Mouse (Mus musculus): ENCODE data around the gene Wscd2. TPM values are rescaled to one million over a fixed set of nuclear protein-coding genes. Genes with fewer than 3 reads are reported as not detected.
"Not testable (repeated sequence)": the region's sequence is repeated elsewhere in the genome, so short reads cannot be mapped to it uniquely, and the experiment has no call there.

Wscd2 gene
- polyA plus RNA-seq, 1 experiment from 2014 or later = 2.2 TPM

DNA sequence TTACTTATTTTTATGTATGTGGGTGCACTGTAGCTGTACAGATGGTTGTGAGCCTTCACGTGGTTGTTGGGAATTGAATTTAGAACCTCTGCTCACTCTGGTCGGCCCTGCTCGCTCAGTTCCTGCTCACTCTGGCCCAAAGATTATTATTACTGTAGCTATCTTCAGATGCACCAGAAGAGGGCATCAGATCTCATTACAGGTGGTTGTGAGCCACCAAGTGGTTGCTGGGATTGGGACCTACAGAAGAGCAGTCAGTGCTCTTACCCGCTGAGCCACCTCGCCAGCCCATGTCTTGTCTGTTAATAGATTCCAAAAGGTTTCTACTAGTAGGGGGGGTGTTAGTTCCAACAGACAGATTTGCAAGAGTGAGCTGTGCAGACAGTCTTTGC is 96.3 kb downstream of the Wscd2 start:
- WGBS = 45% methylated on average over 5 of the region's 5 CpGs
- not testable (repeated sequence) for H3K27me3 ChIP-seq (ENCODE audit: control insufficient read depth, insufficient read depth, low read length); H3K36me3 ChIP-seq (replicated peaks; ENCODE audit: control insufficient read depth, insufficient read depth, low read depth, low read length); H3K9ac ChIP-seq (replicated peaks; ENCODE audit: low read length); ATAC-seq (replicated peaks; ENCODE audit: insufficient number of reproducible peaks, low FRiP score, low TSS enrichment, low read depth); H3K27ac ChIP-seq (replicated peaks; ENCODE audit: low read depth, low read length); DNase-seq (ENCODE audit: low spot score); H3K9me3 ChIP-seq (replicated peaks; ENCODE audit: control insufficient read depth, low read length); H3K4me2 ChIP-seq (ENCODE audit: low read depth, low read length); H3K4me3 ChIP-seq (ENCODE audit: low read depth, low read length); H3K4me1 ChIP-seq (ENCODE audit: control insufficient read depth, insufficient read depth, low read length)

DNA sequence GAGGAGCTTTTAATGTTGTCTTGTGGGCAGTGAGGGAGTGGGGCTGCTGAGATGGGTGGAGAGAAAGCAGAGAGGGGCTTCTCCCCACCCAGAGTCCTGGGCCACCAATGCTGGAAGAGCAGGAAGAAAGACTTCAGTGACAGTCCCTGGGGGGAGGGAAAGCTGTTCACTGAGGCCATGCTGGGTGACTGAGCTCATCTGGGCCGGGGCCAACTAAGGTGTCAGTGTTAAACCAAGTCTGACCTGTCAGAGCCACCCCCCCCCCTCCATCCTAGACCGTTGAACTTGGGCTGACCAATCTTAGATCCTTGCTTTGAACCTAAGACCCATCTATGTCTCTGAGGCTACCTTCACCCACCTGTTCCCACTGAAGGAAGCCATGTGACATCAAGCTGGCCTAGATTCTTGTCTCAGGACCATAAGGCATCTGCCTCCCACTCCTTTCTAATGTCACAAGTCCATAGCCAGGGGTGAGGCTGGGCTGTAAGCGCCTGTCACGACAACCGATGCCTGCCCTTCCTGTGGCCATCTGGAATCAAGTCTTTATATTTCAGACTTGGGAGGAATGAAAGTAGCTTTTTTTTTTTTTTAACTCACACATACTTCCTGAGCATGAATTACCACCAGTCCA is 100.0 kb downstream of the Wscd2 start:
- Histone ChIP-seq H3K27ac (replicated peaks; ENCODE audit: low read depth, low read length) (no peak overlapping the region), H3K36me3 (replicated peaks; ENCODE audit: control insufficient read depth, insufficient read depth, low read depth, low read length) (no peaks in the 10 kb centered on the region), H3K9ac (replicated peaks; ENCODE audit: low read length) (no peak overlapping the region), H3K4me1 (ENCODE audit: control insufficient read depth, insufficient read depth, low read length) (peaks cover 2% of the 10 kb centered on the region; the same call in 1 of the 2 replicates), H3K4me2 (ENCODE audit: low read depth, low read length) (no peak overlapping the region), H3K4me3 (ENCODE audit: low read depth, low read length) (no peak overlapping the region), H3K27me3 (ENCODE audit: control insufficient read depth, insufficient read depth, low read length) (no peaks in the 10 kb centered on the region), H3K9me3 (replicated peaks; ENCODE audit: control insufficient read depth, low read length) (no peaks in the 10 kb centered on the region)
- DNase-seq (ENCODE audit: low spot score) (no peak), ATAC-seq (replicated peaks; ENCODE audit: insufficient number of reproducible peaks, low FRiP score, low TSS enrichment, low read depth) (no peak)
- 62% methylated on average over 5 of the region's 5 CpGs for WGBS

DNA sequence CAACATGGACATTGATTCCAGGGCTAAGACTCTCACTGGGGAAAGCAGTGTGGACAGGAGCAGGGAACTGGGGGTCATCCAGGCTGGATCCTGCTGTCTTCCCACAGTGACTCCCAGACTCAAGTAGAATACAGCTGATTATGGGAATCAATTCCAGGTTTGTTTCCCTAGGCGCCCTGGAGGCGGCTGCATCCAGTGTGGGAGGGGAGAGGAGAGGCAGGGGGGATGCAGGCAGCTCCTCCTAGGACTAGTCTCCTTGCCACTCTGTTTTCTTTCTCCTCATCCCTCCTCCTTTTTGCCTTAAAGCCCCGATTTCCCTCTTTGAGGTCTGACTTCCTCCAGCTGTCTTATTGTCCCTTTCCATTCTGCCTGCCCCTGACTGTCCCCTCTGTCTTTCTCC is 101.0 kb downstream of the Wscd2 start:
- no peaks in the 10 kb centered on the region for H3K27me3 ChIP-seq (ENCODE audit: control insufficient read depth, insufficient read depth, low read length)
- no peak overlapping the region for H3K9ac ChIP-seq (replicated peaks; ENCODE audit: low read length)
- no peak overlapping the region for H3K4me3 ChIP-seq (ENCODE audit: low read depth, low read length)
- peak overlapping the region; percentile 8; the same call in 1 of the 2 replicates for H3K27ac ChIP-seq (replicated peaks; ENCODE audit: low read depth, low read length)
- no peaks in the 10 kb centered on the region for H3K36me3 ChIP-seq (replicated peaks; ENCODE audit: control insufficient read depth, insufficient read depth, low read depth, low read length)
- ATAC-seq (replicated peaks; ENCODE audit: insufficient number of reproducible peaks, low FRiP score, low TSS enrichment, low read depth) (no peak), DNase-seq (ENCODE audit: low spot score) (peak; percentile 63)
- WGBS = 12% methylated on average over 3 of the region's 3 CpGs
- no peak overlapping the region for H3K4me2 ChIP-seq (ENCODE audit: low read depth, low read length)
- no peaks in the 10 kb centered on the region for H3K9me3 ChIP-seq (replicated peaks; ENCODE audit: control insufficient read depth, low read length)
- peaks cover 2% of the 10 kb centered on the region; the same call in 1 of the 2 replicates for H3K4me1 ChIP-seq (ENCODE audit: control insufficient read depth, insufficient read depth, low read length)

DNA sequence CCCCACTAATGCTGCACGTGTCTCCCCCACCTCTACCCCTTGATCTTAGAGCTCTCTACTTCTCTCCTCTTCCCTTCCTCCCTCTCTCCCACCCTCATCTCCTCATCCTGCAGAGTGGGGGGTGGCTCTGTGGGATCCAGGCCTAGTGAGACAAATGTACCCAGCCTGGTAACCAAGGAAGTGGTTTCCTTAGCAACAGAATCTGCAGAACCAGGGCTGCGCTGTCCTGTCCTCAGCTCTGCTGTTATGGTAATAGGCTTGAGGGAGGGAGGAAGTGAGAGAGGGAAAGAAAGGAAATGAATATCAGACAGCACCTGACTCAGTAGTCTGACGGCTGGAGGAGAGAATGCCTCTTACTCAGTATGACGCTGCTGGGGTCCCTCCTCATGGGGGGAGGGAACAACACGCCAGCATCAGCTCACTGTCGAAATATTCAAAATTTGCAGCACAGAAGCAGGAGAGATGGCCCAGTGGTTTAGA is 101.7 kb downstream of the Wscd2 start:
- no peak overlapping the region for H3K4me3 ChIP-seq (ENCODE audit: low read depth, low read length)
- no peaks in the 10 kb centered on the region for H3K9me3 ChIP-seq (replicated peaks; ENCODE audit: control insufficient read depth, low read length)
- H3K36me3 ChIP-seq (replicated peaks; ENCODE audit: control insufficient read depth, insufficient read depth, low read depth, low read length) = no peaks in the 10 kb centered on the region
- peak; percentile 47 for DNase-seq (ENCODE audit: low spot score)
- H3K4me1 ChIP-seq (ENCODE audit: control insufficient read depth, insufficient read depth, low read length) = peaks cover 2% of the 10 kb centered on the region; the same call in 1 of the 2 replicates
- WGBS = 7% methylated on average over 6 of the region's 6 CpGs
- ATAC-seq (replicated peaks; ENCODE audit: insufficient number of reproducible peaks, low FRiP score, low TSS enrichment, low read depth) = peak; percentile 57; the same call in 1 of the 2 replicates
- no peak overlapping the region for H3K27ac ChIP-seq (replicated peaks; ENCODE audit: low read depth, low read length)
- H3K9ac ChIP-seq (replicated peaks; ENCODE audit: low read length) = no peak overlapping the region
- no peaks in the 10 kb centered on the region for H3K27me3 ChIP-seq (ENCODE audit: control insufficient read depth, insufficient read depth, low read length)
- H3K4me2 ChIP-seq (ENCODE audit: low read depth, low read length) = no peak overlapping the region; the same call in 1 of the 2 replicates

DNA sequence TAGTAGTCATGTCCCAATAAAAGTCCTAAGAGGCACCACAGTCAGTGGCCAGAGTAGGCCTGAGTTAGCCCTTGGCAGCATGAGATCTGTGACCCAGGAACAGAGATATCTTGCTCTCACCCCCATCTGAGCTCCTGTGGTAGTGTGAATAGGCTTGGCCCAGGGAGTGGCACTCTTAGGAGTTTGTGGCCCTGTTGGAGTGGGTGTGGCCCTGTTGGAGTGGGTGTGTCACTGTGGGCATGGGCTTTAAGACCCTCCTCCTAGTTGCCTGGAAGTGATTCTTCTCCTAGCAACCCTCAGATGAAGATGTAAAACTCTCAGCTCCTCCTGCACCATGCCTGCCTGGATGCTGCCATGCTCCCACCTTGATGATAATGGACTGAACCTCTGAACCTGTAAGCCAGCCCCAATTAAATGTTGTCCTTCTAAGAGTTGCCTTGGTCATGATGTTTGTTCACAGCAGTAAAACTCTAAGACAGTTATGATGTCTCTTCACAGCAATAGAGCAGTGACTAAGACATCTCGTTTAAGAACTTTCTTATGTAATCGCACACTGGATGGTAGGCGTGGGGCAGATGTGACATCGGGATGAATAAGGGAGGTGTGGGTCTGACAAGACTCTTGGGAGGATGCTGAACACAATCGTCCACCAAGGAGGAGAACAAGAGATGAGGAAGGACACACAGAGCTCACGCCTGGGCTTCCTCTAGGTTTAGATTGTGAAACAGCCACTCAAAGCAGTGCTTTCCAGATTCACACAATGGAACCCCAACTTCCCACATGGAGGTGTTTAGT is 104.0 kb downstream of the Wscd2 start:
- H3K27ac ChIP-seq (replicated peaks; ENCODE audit: low read depth, low read length) = no peak overlapping the region
- no peak overlapping the region for H3K4me3 ChIP-seq (ENCODE audit: low read depth, low read length)
- WGBS = 91% methylated on average over 6 of the region's 6 CpGs
- H3K4me1 ChIP-seq (ENCODE audit: control insufficient read depth, insufficient read depth, low read length) = peaks cover 2% of the 10 kb centered on the region; the same call in 1 of the 2 replicates
- H3K9me3 ChIP-seq (replicated peaks; ENCODE audit: control insufficient read depth, low read length) = no peaks in the 10 kb centered on the region
- no peak overlapping the region for H3K4me2 ChIP-seq (ENCODE audit: low read depth, low read length)
- no peaks in the 10 kb centered on the region for H3K36me3 ChIP-seq (replicated peaks; ENCODE audit: control insufficient read depth, insufficient read depth, low read depth, low read length)
- no peak overlapping the region for H3K9ac ChIP-seq (replicated peaks; ENCODE audit: low read length)
- H3K27me3 ChIP-seq (ENCODE audit: control insufficient read depth, insufficient read depth, low read length) = no peaks in the 10 kb centered on the region
- ATAC-seq (replicated peaks; ENCODE audit: insufficient number of reproducible peaks, low FRiP score, low TSS enrichment, low read depth) = no peak
- DNase-seq (ENCODE audit: low spot score) = no peak

DNA sequence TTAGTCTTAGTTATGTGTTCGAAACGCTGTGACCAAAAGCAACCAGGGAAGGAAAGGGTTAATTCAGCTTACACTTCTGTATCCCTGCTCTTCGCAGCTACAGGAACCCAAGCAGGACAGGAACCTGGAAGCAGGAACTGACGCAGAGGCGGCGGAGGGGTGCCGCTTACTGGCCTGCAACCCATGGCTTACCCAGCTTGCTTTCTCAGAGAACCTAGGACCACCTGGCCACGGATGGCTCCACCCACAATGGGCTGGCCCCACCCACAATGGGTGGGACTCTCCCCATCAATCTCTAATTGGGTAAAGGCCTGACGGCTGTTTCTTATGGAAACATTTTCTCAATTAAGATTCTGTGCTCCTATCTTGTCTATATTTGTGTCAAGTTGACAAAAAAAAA is 106.1 kb downstream of the Wscd2 start:
- Histone ChIP-seq H3K27me3 (ENCODE audit: control insufficient read depth, insufficient read depth, low read length) (no peaks in the 10 kb centered on the region), H3K4me2 (ENCODE audit: low read depth, low read length) (no peak overlapping the region), H3K27ac (replicated peaks; ENCODE audit: low read depth, low read length) (no peak overlapping the region), H3K4me1 (ENCODE audit: control insufficient read depth, insufficient read depth, low read length) (no peaks in the 10 kb centered on the region), H3K9ac (replicated peaks; ENCODE audit: low read length) (no peak overlapping the region), H3K9me3 (replicated peaks; ENCODE audit: control insufficient read depth, low read length) (no peaks in the 10 kb centered on the region), H3K4me3 (ENCODE audit: low read depth, low read length) (no peak overlapping the region), H3K36me3 (replicated peaks; ENCODE audit: control insufficient read depth, insufficient read depth, low read depth, low read length) (no peaks in the 10 kb centered on the region)
- DNase-seq (ENCODE audit: low spot score) (no peak), ATAC-seq (replicated peaks; ENCODE audit: insufficient number of reproducible peaks, low FRiP score, low TSS enrichment, low read depth) (no peak)
- WGBS = 79% methylated on average over 9 of the region's 9 CpGs

DNA sequence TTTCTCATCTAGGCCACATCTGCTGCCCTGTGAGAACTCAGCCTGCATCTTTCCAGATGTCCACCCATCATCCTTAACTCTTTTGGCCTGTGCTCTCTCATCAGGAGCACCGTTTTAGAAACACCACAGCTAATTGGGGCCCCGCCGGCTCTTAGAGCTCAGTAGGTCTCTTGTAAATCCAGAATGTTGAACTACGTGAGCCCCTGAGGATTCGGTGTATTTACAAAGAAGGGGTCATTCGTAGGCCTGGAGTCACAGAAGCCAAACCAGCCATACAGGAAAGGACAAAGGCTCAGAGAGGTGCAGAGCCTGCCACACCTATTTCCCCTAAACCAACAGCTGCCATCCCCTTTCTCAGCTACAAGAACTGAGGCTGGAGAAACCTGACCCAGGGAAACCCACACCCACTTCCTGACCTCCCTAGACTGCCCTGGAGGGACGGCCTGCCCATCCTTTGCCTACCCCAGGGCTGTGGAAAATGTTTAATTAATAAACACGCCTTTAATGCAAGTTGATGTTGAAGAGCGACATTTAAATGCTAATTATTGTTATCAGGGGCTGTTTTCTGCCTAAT is 106.7 kb downstream of the Wscd2 start:
- H3K4me3 ChIP-seq (ENCODE audit: low read depth, low read length) = no peak overlapping the region
- no peak overlapping the region for H3K9ac ChIP-seq (replicated peaks; ENCODE audit: low read length)
- 64% methylated on average over 9 of the region's 9 CpGs for WGBS
- H3K36me3 ChIP-seq (replicated peaks; ENCODE audit: control insufficient read depth, insufficient read depth, low read depth, low read length) = no peaks in the 10 kb centered on the region
- ATAC-seq (replicated peaks; ENCODE audit: insufficient number of reproducible peaks, low FRiP score, low TSS enrichment, low read depth) (no peak), DNase-seq (ENCODE audit: low spot score) (no peak)
- H3K9me3 ChIP-seq (replicated peaks; ENCODE audit: control insufficient read depth, low read length) = no peaks in the 10 kb centered on the region
- no peaks in the 10 kb centered on the region for H3K4me1 ChIP-seq (ENCODE audit: control insufficient read depth, insufficient read depth, low read length)
- H3K27ac ChIP-seq (replicated peaks; ENCODE audit: low read depth, low read length) = no peak overlapping the region
- H3K27me3 ChIP-seq (ENCODE audit: control insufficient read depth, insufficient read depth, low read length) = no peaks in the 10 kb centered on the region
- no peak overlapping the region for H3K4me2 ChIP-seq (ENCODE audit: low read depth, low read length)

DNA sequence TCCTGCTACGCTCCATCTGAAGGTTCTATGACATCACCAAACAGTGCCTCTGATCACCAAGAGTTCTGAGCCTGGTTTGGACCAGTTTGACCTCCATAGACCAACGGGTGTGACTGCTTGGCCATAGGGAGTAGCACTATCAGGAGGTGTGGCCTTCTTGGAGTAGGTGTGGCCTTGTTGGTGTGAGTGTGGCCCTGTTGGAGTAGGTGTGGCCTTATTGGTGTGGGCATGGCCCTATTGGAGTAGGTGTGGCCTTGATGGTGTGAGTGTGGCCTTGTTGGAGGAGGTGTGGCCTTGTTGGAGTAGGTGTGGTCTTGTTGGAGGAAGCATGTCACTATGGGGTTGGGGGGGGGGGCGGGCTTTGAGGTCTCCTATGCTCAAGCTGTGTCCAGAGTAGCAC is 110.0 kb downstream of the Wscd2 start:
- Histone ChIP-seq H3K4me2 (ENCODE audit: low read depth, low read length) (no peak overlapping the region), H3K36me3 (replicated peaks; ENCODE audit: control insufficient read depth, insufficient read depth, low read depth, low read length) (no peaks in the 10 kb centered on the region), H3K9me3 (replicated peaks; ENCODE audit: control insufficient read depth, low read length) (no peaks in the 10 kb centered on the region), H3K4me3 (ENCODE audit: low read depth, low read length) (no peak overlapping the region), H3K9ac (replicated peaks; ENCODE audit: low read length) (no peak overlapping the region), H3K27me3 (ENCODE audit: control insufficient read depth, insufficient read depth, low read length) (no peaks in the 10 kb centered on the region), H3K4me1 (ENCODE audit: control insufficient read depth, insufficient read depth, low read length) (no peaks in the 10 kb centered on the region), H3K27ac (replicated peaks; ENCODE audit: low read depth, low read length) (no peak overlapping the region)
- DNase-seq (ENCODE audit: low spot score) (no peak), ATAC-seq (replicated peaks; ENCODE audit: insufficient number of reproducible peaks, low FRiP score, low TSS enrichment, low read depth) (no peak)
- 75% methylated on average over 3 of the region's 3 CpGs for WGBS
